Mouse (Mus musculus): ENCODE measurements around the gene Olfr1494. TPM values are rescaled to one million over a fixed set of nuclear protein-coding genes. Genes with fewer than 3 reads are reported as not detected.

Gene Olfr1494
- polyA plus RNA-seq (2012; ENCODE audit: low replicate concordance) = not detected in 2 replicates

DNA sequence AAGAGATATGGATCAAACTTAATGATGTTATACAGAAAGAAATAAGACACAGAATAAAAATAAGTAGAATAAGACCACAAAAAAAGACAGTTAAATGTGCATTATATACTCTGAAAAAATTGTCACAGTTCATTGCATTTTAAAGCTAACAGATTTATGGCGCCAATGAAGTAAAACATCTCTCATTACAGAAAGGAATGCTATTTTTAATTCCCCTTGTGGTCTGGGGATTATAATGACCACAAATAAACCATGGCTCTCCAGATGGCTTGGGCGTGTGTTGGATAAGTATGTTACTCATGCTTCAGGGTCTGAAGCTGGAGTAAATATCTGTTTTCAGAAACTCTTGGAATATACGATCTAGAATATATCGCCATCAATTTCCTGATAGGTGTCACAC, at the start of gene Olfr1494:
TSS of gene Olfr1494 (plus strand) at position 301 of the 400 bp plus-strand sequence.

DNA sequence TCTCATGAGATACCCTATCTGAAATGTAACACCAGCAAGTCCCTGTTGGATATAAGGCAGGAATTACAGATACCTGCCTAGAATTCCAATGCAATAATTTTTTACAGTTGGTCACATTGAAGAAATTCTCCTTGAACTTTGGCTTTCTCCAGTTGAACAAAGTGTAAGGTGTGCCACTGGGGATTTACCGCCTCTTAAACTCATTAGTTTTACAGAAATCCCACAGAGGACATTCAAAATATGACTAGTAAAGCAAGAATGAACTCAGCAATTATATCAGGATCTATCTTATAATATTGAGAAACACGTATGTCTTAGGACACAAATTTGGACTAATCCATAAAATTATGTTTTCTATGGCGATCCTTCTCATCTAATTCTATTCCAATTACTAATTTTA, 42.6 kb upstream of the Olfr1494 start, which contains the start of gene Olfr1491:
TSS of gene Olfr1491 (plus strand) at position 301 of the 400 bp plus-strand sequence.

DNA sequence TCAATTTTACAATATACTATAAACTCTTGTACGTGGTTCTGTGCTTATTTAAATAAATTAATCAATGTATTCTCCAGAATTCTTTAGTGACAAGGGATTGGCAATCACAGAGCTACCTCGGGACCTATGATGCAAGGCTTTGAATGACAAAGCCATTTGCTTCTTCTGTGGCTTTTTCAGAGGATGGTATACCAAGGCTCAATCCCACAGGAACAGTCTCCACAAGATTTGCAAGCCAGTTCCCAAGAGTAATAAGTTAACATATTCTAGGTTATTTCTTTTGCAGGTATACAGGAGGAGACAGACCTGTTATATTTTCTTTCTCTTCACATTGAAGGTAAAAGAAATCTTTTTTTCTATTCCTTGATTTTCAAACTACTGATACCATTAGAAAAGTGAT, 16.6 kb upstream of the Olfr1494 start, which contains the start of gene Olfr1493-ps1:
TSS of gene Olfr1493-ps1 (plus strand) at position 301 of the 400 bp plus-strand sequence.

DNA sequence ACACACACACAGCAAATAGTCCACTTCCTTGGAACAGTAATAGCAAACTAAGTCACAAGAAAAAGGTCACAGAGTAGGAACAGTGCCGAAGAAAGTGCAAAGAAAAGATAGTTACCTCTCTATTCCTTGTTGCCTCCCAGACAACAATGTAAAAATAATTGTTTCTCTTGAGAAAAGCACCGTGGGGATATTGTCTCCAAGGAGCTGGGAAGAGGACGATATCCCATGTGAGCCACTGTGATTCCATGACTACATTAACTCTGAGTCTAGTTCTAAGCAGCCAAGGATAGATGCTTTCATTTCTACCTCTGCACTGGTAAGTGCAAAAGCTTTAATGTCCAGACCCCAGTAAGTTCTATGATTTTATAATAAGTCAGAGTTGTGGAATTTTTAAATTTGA, 24.8 kb downstream of the Olfr1494 start, which contains the start of gene Olfr1495:
TSS of gene Olfr1495 (plus strand) at position 301 of the 400 bp plus-strand sequence.

DNA sequence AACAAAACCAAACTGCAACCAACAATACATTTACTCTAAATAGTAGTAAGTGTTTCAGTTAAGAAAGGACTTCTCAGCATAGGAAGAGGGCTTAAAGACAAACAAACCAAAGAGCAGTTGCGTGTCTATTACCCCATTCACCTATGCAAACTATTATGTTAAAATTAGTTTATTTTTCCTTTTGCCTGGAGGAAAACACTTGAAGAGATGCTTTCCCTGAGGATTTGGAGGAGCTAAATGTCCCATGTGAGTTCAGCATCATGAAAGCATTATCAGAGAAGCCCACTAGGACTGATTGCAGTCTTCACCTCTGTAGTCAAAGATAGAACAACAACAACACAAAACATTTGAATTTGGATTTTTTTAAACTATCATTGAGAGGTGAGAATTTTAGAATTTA, 38.0 kb downstream of the Olfr1494 start, which contains the start of gene Olfr1496:
TSS of gene Olfr1496 (plus strand) at position 301 of the 400 bp plus-strand sequence.

DNA sequence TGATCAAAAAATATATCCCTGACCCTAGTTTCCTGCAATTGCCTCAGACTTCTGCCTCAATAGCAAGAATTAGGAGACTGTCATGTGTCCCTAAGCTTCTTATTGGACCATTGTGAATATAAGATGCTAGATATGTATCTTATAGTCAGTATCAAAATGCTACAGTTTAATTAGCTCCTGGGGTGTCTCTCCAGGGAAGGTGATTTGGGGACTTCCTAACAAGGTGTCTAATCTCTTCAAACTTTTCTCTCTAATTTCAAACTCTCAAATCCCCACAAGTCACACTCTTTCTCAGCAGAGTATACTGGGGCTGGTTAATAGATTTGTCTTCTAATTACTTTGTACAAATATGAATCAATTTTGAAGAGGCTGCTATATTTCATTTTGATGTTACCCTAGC, 58.6 kb downstream of the Olfr1494 start, which contains the start of gene Olfr1497:
TSS of gene Olfr1497 (minus strand) at position 101 of the 400 bp plus-strand sequence.

Other genes with a start within 250 kb of the Olfr1494 start
- gene Olfr1477, start 239.2 kb upstream of the Olfr1494 start, polyA plus RNA-seq (2012; ENCODE audit: low replicate concordance) = not detected in 2 replicates
- not detected in 2 replicates for gene Olfr1480, start 211.8 kb upstream of the Olfr1494 start, polyA plus RNA-seq (2012; ENCODE audit: low replicate concordance)
- not detected in 2 replicates for gene Olfr1484, start 156.2 kb upstream of the Olfr1494 start, polyA plus RNA-seq (2012; ENCODE audit: low replicate concordance)
- gene Olfr1487, start 122.4 kb upstream of the Olfr1494 start, polyA plus RNA-seq (2012; ENCODE audit: low replicate concordance) = 0.04 TPM in 1 of 2 replicates, not detected in the other
- not detected in 2 replicates for gene Olfr1489, start 108.1 kb upstream of the Olfr1494 start, polyA plus RNA-seq (2012; ENCODE audit: low replicate concordance)
- gene Olfr1490, start 88.6 kb upstream of the Olfr1494 start, polyA plus RNA-seq (2012; ENCODE audit: low replicate concordance) = not detected in 2 replicates
- not detected in 2 replicates for gene Olfr1491, start 42.5 kb upstream of the Olfr1494 start, polyA plus RNA-seq (2012; ENCODE audit: low replicate concordance)
- gene Olfr1493-ps1, start 16.4 kb upstream of the Olfr1494 start, polyA plus RNA-seq (2012; ENCODE audit: low replicate concordance) = not detected in 2 replicates
- gene Olfr1495, start 24.9 kb downstream of the Olfr1494 start, polyA plus RNA-seq (2012; ENCODE audit: low replicate concordance) = not detected in 2 replicates
- gene Olfr1496, start 38.1 kb downstream of the Olfr1494 start, polyA plus RNA-seq (2012; ENCODE audit: low replicate concordance) = not detected in 2 replicates
- gene Olfr1497, start 58.5 kb downstream of the Olfr1494 start, polyA plus RNA-seq (2012; ENCODE audit: low replicate concordance) = not detected in 2 replicates
- gene Olfr1499, start 79.7 kb downstream of the Olfr1494 start, polyA plus RNA-seq (2012; ENCODE audit: low replicate concordance) = not detected in 2 replicates
- not detected in 2 replicates for gene Olfr1500, start 90.8 kb downstream of the Olfr1494 start, polyA plus RNA-seq (2012; ENCODE audit: low replicate concordance)
- not detected in 2 replicates for gene Olfr1501, start 111.0 kb downstream of the Olfr1494 start, polyA plus RNA-seq (2012; ENCODE audit: low replicate concordance)
- gene Olfr1502, start 122.1 kb downstream of the Olfr1494 start, polyA plus RNA-seq (2012; ENCODE audit: low replicate concordance) = not detected in 2 replicates
- not detected in 2 replicates for gene Olfr1504, start 158.2 kb downstream of the Olfr1494 start, polyA plus RNA-seq (2012; ENCODE audit: low replicate concordance)
- gene Olfr1505, start 173.8 kb downstream of the Olfr1494 start, polyA plus RNA-seq (2012; ENCODE audit: low replicate concordance) = not detected in 2 replicates

Measured in hematopoietic multipotent progenitor cell, adult 10-12 weeks (in vitro differentiated cells).